Mouse (Mus musculus): ENCODE measurements at regions not wholly inside any gene's neighbourhood (a gene's known extent, or its start where the extent isn't known, plus 50 kb on each side); places are given as distances from the start of the nearest gene placed in this dataset.
A peak's percentile ranks its signal among the peaks of the same experiment; 100 is the strongest.

DNA sequence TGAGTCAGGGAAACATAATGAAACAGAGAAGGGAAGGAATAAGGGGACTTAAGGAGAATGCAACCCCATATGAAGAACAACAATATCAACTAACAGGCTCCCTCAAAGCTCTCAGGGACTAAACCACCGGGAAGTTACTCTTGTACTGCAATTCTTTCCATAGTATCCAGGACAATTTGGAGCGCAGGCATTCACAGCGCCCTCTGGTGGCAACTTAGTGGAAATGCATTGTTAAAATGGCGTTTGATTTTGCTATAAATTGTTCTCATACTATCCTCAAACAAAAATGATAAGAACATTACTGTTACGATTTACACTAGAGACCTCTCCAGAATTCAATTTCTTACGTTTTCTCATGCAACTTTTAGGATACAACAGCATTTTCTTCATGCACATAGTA, 1126.1 kb downstream of the Pcdh9 start:
- Histone ChIP-seq H3K9ac (ENCODE audit: low read length) (no peak overlapping the region), H3K4me1 (ENCODE audit: control insufficient read depth, insufficient read depth, low read length) (no peaks in the 10 kb centered on the region), H3K4me2 (ENCODE audit: low read depth) (no peak overlapping the region), H3K27ac (ENCODE audit: low read depth, low read length) (no peak overlapping the region), H3K9me3 (ENCODE audit: control insufficient read depth, low read length) (no peaks in the 10 kb centered on the region), H3K27me3 (ENCODE audit: control insufficient read depth, insufficient read depth, low read length) (no peaks in the 10 kb centered on the region), H3K4me3 (ENCODE audit: low read depth, low read length) (no peak overlapping the region), H3K36me3 (ENCODE audit: control insufficient read depth, insufficient read depth, low read length) (no peaks in the 10 kb centered on the region)
- ATAC-seq (ENCODE audit: insufficient read depth, low FRiP score, low TSS enrichment) (no peak), DNase-seq (ENCODE audit: low spot score) (peak; percentile 10)
- 19% methylated on average over 6 of the region's 6 CpGs for WGBS

DNA sequence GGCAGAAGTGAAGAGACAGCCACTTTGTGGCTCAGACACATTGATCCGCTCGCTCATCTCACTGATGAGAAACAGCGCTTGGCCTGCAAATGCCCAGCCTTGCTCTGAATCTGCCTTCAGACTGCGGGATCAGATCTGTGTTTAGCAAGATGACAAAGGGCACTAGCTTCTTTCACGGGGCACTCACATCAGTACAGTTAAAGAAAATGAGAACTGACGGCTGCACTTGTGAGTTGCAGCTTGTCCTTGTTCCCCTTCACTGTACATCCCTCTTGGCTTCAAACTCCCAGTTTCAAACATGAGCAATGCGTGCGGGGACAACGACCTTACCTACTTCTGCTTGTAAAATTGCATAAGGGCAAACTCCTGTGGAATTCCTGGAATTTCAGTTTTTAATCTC, 1135.8 kb downstream of the Pcdh9 start:
- no peak for ATAC-seq (ENCODE audit: insufficient read depth, low FRiP score, low TSS enrichment)
- no peak for DNase-seq (ENCODE audit: low spot score)
- H3K27me3 ChIP-seq (ENCODE audit: control insufficient read depth, insufficient read depth, low read length): no peaks in the 10 kb centered on the region
- no peaks in the 10 kb centered on the region for H3K36me3 ChIP-seq (ENCODE audit: control insufficient read depth, insufficient read depth, low read length)
- no peak overlapping the region for H3K9ac ChIP-seq (ENCODE audit: low read length)
- no peak overlapping the region for H3K4me3 ChIP-seq (ENCODE audit: low read depth, low read length)
- no peak overlapping the region for H3K27ac ChIP-seq (ENCODE audit: low read depth, low read length)
- H3K4me2 ChIP-seq (ENCODE audit: low read depth): no peak overlapping the region
- WGBS: 86% methylated on average over 9 of the region's 9 CpGs
- no peaks in the 10 kb centered on the region for H3K9me3 ChIP-seq (ENCODE audit: control insufficient read depth, low read length)
- H3K4me1 ChIP-seq (ENCODE audit: control insufficient read depth, insufficient read depth, low read length): no peaks in the 10 kb centered on the region

DNA sequence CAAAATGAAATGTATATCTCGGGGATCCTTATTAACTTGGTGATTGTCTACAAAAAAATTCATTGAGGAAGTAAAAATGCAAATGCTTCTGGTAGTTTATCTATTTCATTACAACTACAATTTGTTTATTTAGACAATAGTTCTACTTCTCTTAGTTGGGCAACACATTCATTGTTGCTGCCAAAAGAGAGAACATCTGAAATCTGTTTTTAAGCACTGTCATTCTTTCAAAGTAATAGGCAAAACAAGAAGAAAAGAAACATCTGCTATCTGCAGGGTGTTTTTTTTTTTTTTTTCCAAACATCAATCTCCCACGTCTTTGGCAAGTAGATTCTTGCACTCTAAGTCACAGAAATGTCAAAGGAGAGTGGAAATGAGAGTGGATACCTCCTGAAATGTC, 1172.8 kb downstream of the Pcdh9 start:
- WGBS: 60% methylated on average over 2 of the region's 2 CpGs
- H3K36me3 ChIP-seq (ENCODE audit: control insufficient read depth, insufficient read depth, low read length): no peaks in the 10 kb centered on the region

DNA sequence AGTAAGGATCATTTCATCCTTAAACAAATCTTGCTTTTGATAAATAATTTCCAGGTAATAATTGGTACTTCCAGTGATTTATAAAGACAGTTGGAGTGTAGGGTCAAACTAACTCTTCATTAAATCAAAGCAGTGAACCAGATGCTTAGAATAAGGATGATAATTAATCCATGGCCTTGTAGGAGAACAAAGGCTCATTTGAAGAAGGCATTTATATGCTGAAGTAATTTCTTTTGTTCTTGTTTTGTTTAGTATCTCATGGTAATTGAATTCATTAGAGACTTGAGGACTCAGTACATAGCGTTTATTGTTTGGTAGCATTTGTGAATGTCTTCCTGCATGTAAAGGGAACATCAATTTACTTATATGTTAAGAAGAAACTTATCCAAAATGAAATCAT, 1202.3 kb downstream of the Pcdh9 start:
- WGBS: 80% methylated on average over 1 of the region's 1 CpGs
- H3K27ac ChIP-seq (ENCODE audit: low read depth, low read length): no peak overlapping the region
- no peak overlapping the region for H3K4me3 ChIP-seq (ENCODE audit: low read depth, low read length)
- no peaks in the 10 kb centered on the region for H3K9me3 ChIP-seq (ENCODE audit: control insufficient read depth, low read length)
- H3K36me3 ChIP-seq (ENCODE audit: control insufficient read depth, insufficient read depth, low read length): no peaks in the 10 kb centered on the region
- no peak overlapping the region for H3K9ac ChIP-seq (ENCODE audit: low read length)
- ATAC-seq (ENCODE audit: insufficient read depth, low FRiP score, low TSS enrichment) (no peak), DNase-seq (ENCODE audit: low spot score) (no peak)
- H3K27me3 ChIP-seq (ENCODE audit: control insufficient read depth, insufficient read depth, low read length): no peaks in the 10 kb centered on the region
- no peaks in the 10 kb centered on the region for H3K4me1 ChIP-seq (ENCODE audit: control insufficient read depth, insufficient read depth, low read length)
- H3K4me2 ChIP-seq (ENCODE audit: low read depth): no peak overlapping the region

More for the DNA sequence above, 1172.8 kb downstream of the Pcdh9 start:
- H3K9me3 ChIP-seq (ENCODE audit: control insufficient read depth, low read length): no peaks in the 10 kb centered on the region
- no peak overlapping the region for H3K9ac ChIP-seq (ENCODE audit: low read length)
- H3K27me3 ChIP-seq (ENCODE audit: control insufficient read depth, insufficient read depth, low read length): no peaks in the 10 kb centered on the region
- no peak for DNase-seq (ENCODE audit: low spot score)
- H3K4me2 ChIP-seq (ENCODE audit: low read depth): no peak overlapping the region
- no peaks in the 10 kb centered on the region for H3K4me1 ChIP-seq (ENCODE audit: control insufficient read depth, insufficient read depth, low read length)
- H3K4me3 ChIP-seq (ENCODE audit: low read depth, low read length): no peak overlapping the region
- H3K27ac ChIP-seq (ENCODE audit: low read depth, low read length): no peak overlapping the region
- ATAC-seq (ENCODE audit: insufficient read depth, low FRiP score, low TSS enrichment): no peak

DNA sequence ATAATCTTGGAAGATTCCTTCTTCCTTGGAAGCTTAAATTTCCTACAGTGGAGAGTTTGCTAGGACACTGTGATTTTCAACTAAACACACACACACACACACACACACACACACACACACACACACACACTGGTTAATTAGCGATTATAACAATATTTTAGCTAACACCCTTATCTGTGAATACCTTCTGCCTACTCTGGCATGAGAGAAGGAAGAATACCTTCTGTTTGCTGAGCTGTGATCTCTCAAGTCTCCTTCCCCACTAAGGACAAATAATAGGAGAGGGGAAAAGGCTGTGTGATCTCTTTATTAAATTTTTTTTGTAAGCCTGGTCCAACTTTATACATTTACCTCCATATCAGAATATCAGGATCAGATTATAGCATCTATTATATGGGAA, 1203.4 kb downstream of the Pcdh9 start:
- DNase-seq (ENCODE audit: low spot score) (no peak), ATAC-seq (ENCODE audit: insufficient read depth, low FRiP score, low TSS enrichment) (no peak)
- Histone ChIP-seq H3K9ac (ENCODE audit: low read length) (no peak overlapping the region), H3K9me3 (ENCODE audit: control insufficient read depth, low read length) (no peaks in the 10 kb centered on the region), H3K36me3 (ENCODE audit: control insufficient read depth, insufficient read depth, low read length) (no peaks in the 10 kb centered on the region), H3K27me3 (ENCODE audit: control insufficient read depth, insufficient read depth, low read length) (no peaks in the 10 kb centered on the region), H3K4me3 (ENCODE audit: low read depth, low read length) (no peak overlapping the region), H3K27ac (ENCODE audit: low read depth, low read length) (no peak overlapping the region), H3K4me2 (ENCODE audit: low read depth) (no peak overlapping the region), H3K4me1 (ENCODE audit: control insufficient read depth, insufficient read depth, low read length) (no peaks in the 10 kb centered on the region)
- 88% methylated on average over 1 of the region's 1 CpGs for WGBS

GRCm38 (mm10) chr14:92678845-92679499, 1211.5 kb downstream of the Pcdh9 start:
- no peak for ATAC-seq (ENCODE audit: insufficient read depth, low FRiP score, low TSS enrichment)
- DNase-seq (ENCODE audit: low spot score): no peak

DNA sequence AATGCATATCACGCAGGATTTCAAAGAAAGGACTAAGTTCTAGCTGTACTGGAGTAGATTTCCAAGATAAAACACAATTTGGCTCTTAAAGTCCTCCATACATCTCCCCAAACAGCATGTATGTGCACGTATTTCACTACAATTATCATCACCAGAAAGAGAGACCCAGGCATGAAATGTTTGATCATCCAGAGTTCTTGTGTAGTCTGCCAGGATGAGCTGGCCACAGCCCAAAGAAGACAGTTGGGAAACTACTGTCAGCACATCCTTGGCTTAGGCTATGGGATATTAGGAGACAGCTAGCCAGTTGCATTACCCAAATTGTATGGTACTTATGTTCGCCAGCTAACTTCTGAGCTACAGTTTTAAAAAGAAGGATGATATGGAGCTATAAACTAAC, 1216.3 kb downstream of the Pcdh9 start:
- Histone ChIP-seq H3K27ac (ENCODE audit: low read depth, low read length) (no peak overlapping the region), H3K9me3 (ENCODE audit: control insufficient read depth, low read length) (no peaks in the 10 kb centered on the region), H3K4me1 (ENCODE audit: control insufficient read depth, insufficient read depth, low read length) (no peaks in the 10 kb centered on the region), H3K4me2 (ENCODE audit: low read depth) (no peak overlapping the region), H3K9ac (ENCODE audit: low read length) (no peak overlapping the region), H3K4me3 (ENCODE audit: low read depth, low read length) (no peak overlapping the region), H3K36me3 (ENCODE audit: control insufficient read depth, insufficient read depth, low read length) (no peaks in the 10 kb centered on the region), H3K27me3 (ENCODE audit: control insufficient read depth, insufficient read depth, low read length) (no peaks in the 10 kb centered on the region)
- DNase-seq (ENCODE audit: low spot score): no peak
- ATAC-seq (ENCODE audit: insufficient read depth, low FRiP score, low TSS enrichment): no peak
- WGBS: 87% methylated on average over 3 of the region's 3 CpGs

More at GRCm38 (mm10) chr14:92678845-92679499, 1211.5 kb downstream of the Pcdh9 start:
- Histone ChIP-seq H3K9ac (ENCODE audit: low read length) (no peak overlapping the region), H3K4me3 (ENCODE audit: low read depth, low read length) (no peak overlapping the region), H3K4me2 (ENCODE audit: low read depth) (no peak overlapping the region), H3K27ac (ENCODE audit: low read depth, low read length) (no peak overlapping the region), H3K27me3 (ENCODE audit: control insufficient read depth, insufficient read depth, low read length) (no peaks in the 10 kb centered on the region), H3K9me3 (ENCODE audit: control insufficient read depth, low read length) (no peaks in the 10 kb centered on the region), H3K4me1 (ENCODE audit: control insufficient read depth, insufficient read depth, low read length) (no peaks in the 10 kb centered on the region), H3K36me3 (ENCODE audit: control insufficient read depth, insufficient read depth, low read length) (no peaks in the 10 kb centered on the region)
- WGBS: 74% methylated on average over 4 of the region's 4 CpGs

All from neural tube, embryonic 11.5 days (tissue).